Mouse (Mus musculus) midbrain, embryonic 10.5 days (tissue): ENCODE results near the gene Ube2b. TPM values are rescaled to one million over a fixed set of nuclear protein-coding genes. Genes with fewer than 3 reads are reported as not detected.
A peak's percentile ranks its signal among the peaks of the same experiment; 100 is the strongest.

Experiments used
- DNase-seq: peaks from one replicate; pipeline ENCODE4 v3.0.0-alpha.2; 2017; ENCODE audit warnings: low spot score
- H3K27ac ChIP-seq: fragments of 300-500 bp; sonication (generic); replicated peaks from 2 replicates; pipeline ENCODE4 v1.5.1; 2016; ENCODE audit warnings: mild to moderate bottlenecking
- H3K27me3 ChIP-seq: fragments of 300-500 bp; sonication (generic); 2 replicates; pipeline ENCODE4 v1.6.1; 2016; ENCODE audit warnings: low read depth, mild to moderate bottlenecking; ENCODE audit not compliant: poor library complexity, severe bottlenecking
- H3K36me3 ChIP-seq: fragments of 300-500 bp; sonication (generic); 2 replicates; pipeline ENCODE4 v1.6.1; 2016; ENCODE audit warnings: mild to moderate bottlenecking, moderate library complexity
- H3K4me1 ChIP-seq: fragments of 300-500 bp; sonication (generic); 2 replicates; pipeline ENCODE4 v1.6.1; 2016
- H3K4me3 ChIP-seq: fragments of 300-500 bp; sonication (generic); 2 replicates; pipeline ENCODE4 v1.5.1; 2016; ENCODE audit warnings: mild to moderate bottlenecking, moderate library complexity
- H3K9me3 ChIP-seq: fragments of 300-500 bp; sonication (generic); replicated peaks from 2 replicates; pipeline ENCODE4 v1.6.1; 2016; ENCODE audit warnings: mild to moderate bottlenecking
- WGBS: fragments of 180-500 bp; shearing (Covaris S2); methylation state at CpG from one replicate; pipeline ENCODE4 v1.1.7; 2016; 5-methylcytosine and 5-hydroxymethylcytosine counted together
- polyA plus RNA-seq: library from polyadenylated mRNA; unstranded; fragments of >200 nt; fragmentation: Nextera tagmentation; extraction: Ambion mirVana; gene quantifications from 2 replicates; pipeline ENCODE4 v1.2.1, GENCODE M21; 2016

The Ube2b gene
- polyA plus RNA-seq, 1 experiment from 2014 or later = 202 TPM

GRCm38 (mm10) chr11:52003772-52004528 is 3.4 kb upstream of the Ube2b start, which contains the start of gene Cdkl3:
TSS of gene Cdkl3 (plus strand) at chr11:52004221.
- no peaks in the 10 kb centered on the region for H3K27me3 ChIP-seq
- peak within 1 kb of the TSS; percentile 69 for H3K4me3 ChIP-seq
- no peaks in the 10 kb centered on the region for H3K9me3 ChIP-seq
- peak within 1 kb of the TSS; percentile 92 for H3K27ac ChIP-seq
- H3K36me3 ChIP-seq = 0 out of 2 replicates have a peak, but pooled peaks cover 4% of the 10 kb centered on the region
- under 1% methylated on average over 51 of the region's 51 CpGs for WGBS
- peaks cover 45% of the 10 kb centered on the region for H3K4me1 ChIP-seq
- peak; percentile 95 for DNase-seq

DNA sequence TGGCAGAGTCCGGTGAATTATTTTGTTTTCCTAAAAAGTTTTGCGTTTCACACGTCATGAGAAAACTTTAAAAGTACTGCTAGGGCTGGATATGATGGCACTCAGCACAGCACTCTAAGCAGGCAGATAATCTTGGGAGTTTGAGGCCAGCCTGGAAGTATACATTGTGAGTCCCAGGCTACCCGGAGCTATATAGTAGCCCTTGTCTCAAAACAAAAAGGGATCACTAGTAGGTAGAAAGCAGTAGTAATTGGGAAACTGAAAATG is 2.9 kb upstream of the Ube2b start:
- peak overlapping the region; percentile 69 for H3K4me3 ChIP-seq
- H3K4me1 ChIP-seq = peaks cover 51% of the 10 kb centered on the region
- 0 out of 2 replicates have a peak, but pooled peaks cover 4% of the 10 kb centered on the region for H3K36me3 ChIP-seq
- H3K9me3 ChIP-seq = no peaks in the 10 kb centered on the region
- H3K27ac ChIP-seq = peak overlapping the region; percentile 92
- no peak for DNase-seq
- 23% methylated on average over 4 of the region's 4 CpGs for WGBS
- H3K27me3 ChIP-seq = no peaks in the 10 kb centered on the region

DNA sequence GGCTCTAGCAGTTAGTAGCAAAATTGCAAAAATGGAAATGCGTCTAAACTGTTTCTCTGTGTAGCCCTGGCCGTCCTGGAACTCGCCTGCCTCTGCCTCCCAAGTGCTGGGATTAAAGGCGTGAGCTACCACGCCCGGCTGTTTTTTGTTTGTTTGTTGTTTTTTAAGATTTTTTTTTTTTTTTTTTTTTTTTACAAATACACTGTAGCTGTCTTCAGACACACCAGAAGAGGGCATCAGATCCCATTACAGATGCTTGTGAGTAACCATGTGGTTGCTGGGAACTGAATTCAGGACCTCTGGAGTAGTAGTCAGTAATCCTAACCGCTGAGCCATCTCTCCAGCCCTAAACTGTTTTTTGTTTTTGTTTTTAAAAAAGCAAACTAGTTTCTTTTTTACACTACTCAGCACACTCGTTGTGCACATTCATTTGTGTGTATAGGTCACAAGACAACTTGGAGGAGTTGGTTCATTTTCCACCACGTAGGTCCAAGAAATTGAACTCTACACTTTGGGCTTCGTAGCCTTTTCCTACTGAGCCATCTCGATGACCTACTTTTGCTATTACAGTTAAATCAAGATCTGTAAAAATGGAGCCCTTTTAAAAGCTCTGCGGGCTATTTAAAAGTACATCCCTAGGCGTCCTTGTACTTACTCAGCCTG is 2.4 kb upstream of the Ube2b start:
- DNase-seq = no peak
- H3K27ac ChIP-seq = peak overlapping the region; percentile 92
- WGBS = 79% methylated on average over 13 of the region's 13 CpGs

DNA sequence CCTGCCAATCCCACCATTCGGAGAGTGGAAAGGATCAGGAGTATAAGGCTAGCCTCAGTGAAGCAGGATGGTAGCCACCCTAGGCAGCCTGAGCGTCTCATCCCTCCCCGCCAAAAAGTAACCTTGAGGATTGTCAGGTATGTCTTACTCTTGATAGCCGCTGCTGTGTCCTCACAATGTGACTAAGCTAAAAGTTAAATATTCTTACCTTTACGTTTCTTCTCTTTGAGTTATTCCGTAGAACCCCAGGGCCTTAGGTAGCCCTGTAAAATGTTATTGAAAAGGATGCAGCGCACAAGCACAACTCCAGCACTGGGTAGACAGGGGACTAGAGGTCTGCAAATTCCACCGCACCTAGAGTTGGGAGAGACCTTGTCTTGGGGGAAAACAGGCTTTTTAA is 1.3 kb upstream of the Ube2b start:
- H3K27ac ChIP-seq = no peak overlapping the region
- WGBS = 95% methylated on average over 8 of the region's 8 CpGs
- DNase-seq = no peak
- H3K36me3 ChIP-seq = peaks cover 13% of the 10 kb centered on the region
- no peak overlapping the region for H3K4me3 ChIP-seq
- peaks cover 63% of the 10 kb centered on the region for H3K4me1 ChIP-seq
- H3K9me3 ChIP-seq = no peaks in the 10 kb centered on the region
- no peaks in the 10 kb centered on the region for H3K27me3 ChIP-seq

More for the DNA sequence above, 2.4 kb upstream of the Ube2b start:
- peak overlapping the region; percentile 69 for H3K4me3 ChIP-seq
- H3K9me3 ChIP-seq = no peaks in the 10 kb centered on the region
- no peaks in the 10 kb centered on the region for H3K27me3 ChIP-seq
- peaks cover 6% of the 10 kb centered on the region; the same call in 1 of the 2 replicates for H3K36me3 ChIP-seq
- H3K4me1 ChIP-seq = peaks cover 55% of the 10 kb centered on the region

GRCm38 (mm10) chr11:52001341-52001740 is 779 bp upstream of the Ube2b start:
- no peaks in the 10 kb centered on the region for H3K27me3 ChIP-seq
- peaks cover 18% of the 10 kb centered on the region for H3K36me3 ChIP-seq
- H3K27ac ChIP-seq = peak overlapping the region; percentile 98
- peaks cover 62% of the 10 kb centered on the region for H3K4me1 ChIP-seq
- 80% methylated on average over 10 of the region's 10 CpGs for WGBS
- no peak for DNase-seq
- peak overlapping the region; percentile 98; the same call in 1 of the 2 replicates for H3K4me3 ChIP-seq
- H3K9me3 ChIP-seq = no peaks in the 10 kb centered on the region

DNA sequence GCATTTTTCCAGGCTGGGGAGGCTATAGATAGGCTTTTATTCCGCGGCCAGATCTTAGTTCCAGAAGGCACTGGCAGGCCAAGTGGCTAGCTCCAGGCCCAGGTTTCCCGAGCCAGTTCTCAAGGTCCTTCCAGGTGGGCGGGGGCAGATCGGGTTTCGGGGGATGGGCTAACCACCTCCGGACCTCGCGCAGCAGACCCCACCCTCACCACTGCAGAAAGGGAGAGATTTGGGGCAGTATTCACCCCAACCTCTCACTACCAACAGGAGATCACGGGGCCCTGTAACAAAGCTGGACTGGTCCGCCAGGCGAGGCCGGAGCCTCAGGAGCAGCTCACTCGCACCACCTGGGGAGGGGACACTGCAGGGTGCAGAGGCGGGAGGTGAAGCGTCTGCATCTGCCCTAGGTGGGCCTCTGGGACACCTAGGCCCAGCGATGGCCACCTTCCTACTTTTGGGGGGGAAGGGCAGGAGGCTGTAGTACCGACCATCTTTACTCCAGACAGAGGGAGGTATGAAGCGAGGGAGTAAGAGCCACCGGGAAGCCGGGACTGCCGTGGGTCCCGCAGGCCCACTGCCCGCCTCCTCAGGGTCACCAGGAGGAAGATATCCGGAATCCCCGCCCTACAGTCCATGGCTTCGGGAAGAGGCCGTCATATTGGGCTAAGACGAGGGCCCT is 812 bp downstream of the Ube2b start:
- WGBS = under 1% methylated on average over 29 of the region's 29 CpGs
- no peaks in the 10 kb centered on the region for H3K9me3 ChIP-seq
- H3K4me1 ChIP-seq = peaks cover 46% of the 10 kb centered on the region
- H3K27me3 ChIP-seq = no peaks in the 10 kb centered on the region
- H3K36me3 ChIP-seq = peaks cover 34% of the 10 kb centered on the region
- peak overlapping the region; percentile 98 for H3K27ac ChIP-seq
- H3K4me3 ChIP-seq = peak overlapping the region; percentile 98
- DNase-seq = peak; percentile 60

GRCm38 (mm10) chr11:51971644-51972043 is 28.9 kb downstream of the Ube2b start:
- no peaks in the 10 kb centered on the region for H3K27me3 ChIP-seq
- H3K27ac ChIP-seq = no peak overlapping the region
- no peak for DNase-seq
- WGBS = 96% methylated on average over 6 of the region's 6 CpGs
- H3K4me1 ChIP-seq = peaks cover 20% of the 10 kb centered on the region
- no peaks in the 10 kb centered on the region for H3K9me3 ChIP-seq
- no peak overlapping the region for H3K4me3 ChIP-seq
- H3K36me3 ChIP-seq = peaks cover 69% of the 10 kb centered on the region

- H3K4me3 ChIP-seq = no peak overlapping the region
- DNase-seq = no peak
- H3K9me3 ChIP-seq = no peaks in the 10 kb centered on the region
- no peak overlapping the region for H3K27ac ChIP-seq
- 94% methylated on average over 2 of the region's 2 CpGs for WGBS
- peaks cover 20% of the 10 kb centered on the region for H3K4me1 ChIP-seq
- peaks cover 50% of the 10 kb centered on the region for H3K36me3 ChIP-seq
- H3K27me3 ChIP-seq = no peaks in the 10 kb centered on the region
Observed at GRCm38 (mm10) chr11:51969511-51969910, 31.1 kb downstream of the Ube2b start.

- no peak for DNase-seq
- no peak overlapping the region for H3K27ac ChIP-seq
- no peaks in the 10 kb centered on the region for H3K27me3 ChIP-seq
- WGBS = 93% methylated on average over 9 of the region's 9 CpGs
- H3K4me1 ChIP-seq = peaks cover 20% of the 10 kb centered on the region
- H3K36me3 ChIP-seq = peaks cover 44% of the 10 kb centered on the region
- H3K9me3 ChIP-seq = no peaks in the 10 kb centered on the region
- no peak overlapping the region; the same call in 1 of the 2 replicates for H3K4me3 ChIP-seq
Observed at GRCm38 (mm10) chr11:51968896-51969295, 31.7 kb downstream of the Ube2b start.

- Histone ChIP-seq H3K27me3 (no peaks in the 10 kb centered on the region), H3K9me3 (no peaks in the 10 kb centered on the region), H3K4me3 (peak within 1 kb of the TSS; percentile 74), H3K27ac (peak within 1 kb of the TSS; percentile 87), H3K36me3 (peaks cover 33% of the 10 kb centered on the region), H3K4me1 (peaks cover 20% of the 10 kb centered on the region)
- DNase-seq = peak; percentile 93
- WGBS = 4% methylated on average over 63 of the region's 63 CpGs
Observed at GRCm38 (mm10) chr11:51967443-51968401, 32.8 kb downstream of the Ube2b start, which contains the start of gene Cdkn2aipnl. TSS of gene Cdkn2aipnl (plus strand) at chr11:51967661.

DNA sequence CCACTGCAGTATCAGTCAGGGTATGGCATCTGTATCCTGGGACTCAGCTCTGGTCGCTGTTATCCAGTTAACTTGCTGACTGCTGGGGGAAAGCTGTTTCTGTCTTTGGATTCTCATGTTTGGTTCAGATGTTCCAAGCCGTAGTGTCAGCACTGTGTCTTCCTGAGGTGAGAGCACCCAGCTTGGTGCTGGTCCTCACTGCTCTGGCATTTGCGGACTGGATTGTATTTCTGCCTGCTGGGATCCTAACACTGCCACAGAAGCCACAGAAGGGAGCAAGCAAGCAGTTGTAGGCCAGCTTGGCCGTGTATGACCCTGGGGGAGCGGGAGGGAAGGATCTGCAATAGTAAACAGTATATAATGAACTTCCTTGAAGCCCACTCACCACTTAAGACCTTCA is 33.9 kb downstream of the Ube2b start:
- Histone ChIP-seq H3K4me3 (no peak overlapping the region), H3K27ac (no peak overlapping the region), H3K36me3 (peaks cover 22% of the 10 kb centered on the region), H3K9me3 (no peaks in the 10 kb centered on the region), H3K27me3 (no peaks in the 10 kb centered on the region), H3K4me1 (peaks cover 20% of the 10 kb centered on the region)
- no peak for DNase-seq
- 80% methylated on average over 5 of the region's 5 CpGs for WGBS

DNA sequence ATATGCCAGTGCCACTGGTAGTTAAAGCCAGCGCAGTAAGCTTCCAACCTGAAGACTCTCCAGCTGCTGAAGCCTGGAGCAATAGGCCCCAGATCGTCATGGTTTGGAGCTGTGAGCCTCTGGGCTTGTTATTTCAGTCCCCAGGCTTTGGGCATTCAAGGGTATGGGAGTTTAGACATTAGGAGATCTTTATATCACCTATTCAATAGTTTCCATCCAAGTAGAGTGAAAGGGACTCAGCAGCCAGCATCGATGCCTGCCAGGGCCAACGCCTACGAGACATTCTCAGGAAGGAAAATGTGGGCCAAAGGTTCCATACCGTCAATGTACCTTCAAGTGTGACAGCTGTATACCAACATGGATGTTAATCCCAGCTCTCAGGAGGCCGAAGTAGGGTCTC is 38.3 kb downstream of the Ube2b start:
- DNase-seq = no peak
- 87% methylated on average over 7 of the region's 7 CpGs for WGBS
- Histone ChIP-seq H3K9me3 (no peaks in the 10 kb centered on the region), H3K4me1 (peaks cover 2% of the 10 kb centered on the region; the same call in 1 of the 2 replicates), H3K36me3 (no peaks in the 10 kb centered on the region), H3K4me3 (no peak overlapping the region), H3K27ac (no peak overlapping the region), H3K27me3 (no peaks in the 10 kb centered on the region)
